Mouse (Mus musculus) liver, embryonic 16.5 days (tissue): ENCODE measurements around the gene Apon. TPM values are rescaled to one million over a fixed set of nuclear protein-coding genes. Genes with fewer than 3 reads are reported as not detected.
"Not testable (repeated sequence)": the region's sequence is repeated elsewhere in the genome, so short reads cannot be mapped to it uniquely, and the experiment has no call there.

ENCODE experiments used
- ATAC-seq: fragments of 200-750 bp; cut with Nextera tagmentation; 2 replicates; pipeline ENCODE4 v1.8.0; 2017; ENCODE audit warnings: low read depth, mild to moderate bottlenecking, moderate number of reproducible peaks, moderate library complexity
- H3K27ac ChIP-seq: fragments of 300-500 bp; sonication (generic); 2 replicates; pipeline ENCODE4 v1.5.1; 2014; ENCODE audit warnings: mild to moderate bottlenecking, low read length
- H3K27me3 ChIP-seq: fragments of 300-500 bp; sonication (generic); 2 replicates; pipeline ENCODE4 v1.6.1; 2014; ENCODE audit warnings: low read depth, low read length, mixed read lengths; ENCODE audit not compliant: control insufficient read depth, insufficient read depth
- H3K36me3 ChIP-seq: fragments of 300-500 bp; sonication (generic); 2 replicates; pipeline ENCODE4 v1.6.1; 2014; ENCODE audit warnings: mild to moderate bottlenecking; ENCODE audit not compliant: control insufficient read depth, insufficient read depth
- H3K4me1 ChIP-seq: fragments of 300-500 bp; sonication (generic); 2 replicates; pipeline ENCODE4 v1.6.1; 2014; ENCODE audit warnings: low read depth, low read length, mixed read lengths; ENCODE audit not compliant: control insufficient read depth
- H3K4me2 ChIP-seq: fragments of 300-500 bp; sonication (generic); 2 replicates; pipeline ENCODE4 v1.6.1; 2014; ENCODE audit warnings: low read depth, low read length, mixed read lengths
- H3K4me3 ChIP-seq: fragments of 300-500 bp; sonication (generic); 2 replicates; pipeline ENCODE4 v1.5.1; 2014; ENCODE audit warnings: low read depth, mild to moderate bottlenecking, low read length
- H3K9ac ChIP-seq: fragments of 300-500 bp; sonication (generic); 2 replicates; pipeline ENCODE4 v1.6.1; 2014; ENCODE audit warnings: low read depth, low read length
- H3K9me3 ChIP-seq: fragments of 300-500 bp; sonication (generic); replicated peaks from 2 replicates; pipeline ENCODE4 v1.6.1; 2016; ENCODE audit warnings: low read length; ENCODE audit not compliant: control insufficient read depth
- WGBS: fragments of 180-500 bp; shearing (Covaris S2); extraction: QIAGEN DNeasy Blood & Tissue Kit; methylation state at CpG from one replicate; pipeline ENCODE4 v1.1.7; 2014; ENCODE audit not compliant: insufficient replicate concordance; 5-methylcytosine and 5-hydroxymethylcytosine counted together
- polyA plus RNA-seq: library from polyadenylated mRNA; unstranded; fragments of >200 nt; fragmentation: Nextera tagmentation; extraction: Ambion mirVana; gene quantifications from 2 replicates; pipeline ENCODE4 v1.2.1, GENCODE M21; 2015

Apon gene
- polyA plus RNA-seq, 1 experiment from 2014 or later, result 1.9 TPM

DNA sequence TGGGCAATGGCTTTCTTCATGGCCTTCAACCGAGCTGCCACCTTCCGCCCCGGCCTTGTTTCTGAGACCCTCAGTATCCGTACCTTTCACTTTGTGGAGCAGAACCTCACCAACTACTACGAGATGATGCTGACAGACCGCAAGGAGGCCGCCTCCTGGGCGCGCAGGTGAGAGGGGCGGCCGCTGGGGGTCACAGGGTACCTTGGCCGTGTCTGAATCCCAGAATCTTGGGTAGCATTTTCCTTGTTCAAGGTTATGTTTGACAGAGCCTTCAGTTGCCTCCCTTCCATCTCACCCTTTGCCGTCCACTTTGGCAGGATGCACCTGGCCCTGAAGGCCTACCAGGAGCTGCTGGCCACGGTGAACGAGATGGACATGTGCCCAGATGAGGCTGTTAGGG lies 9.8 kb upstream of the Apon start:
- no peak overlapping the region for H3K4me2 ChIP-seq
- no peak overlapping the region for H3K27ac ChIP-seq
- no peak overlapping the region for H3K9ac ChIP-seq
- peaks cover 4% of the 10 kb centered on the region; the same call in 1 of the 2 replicates for H3K4me1 ChIP-seq
- no peaks in the 10 kb centered on the region for H3K27me3 ChIP-seq
- peaks cover 66% of the 10 kb centered on the region for H3K36me3 ChIP-seq
- no peaks in the 10 kb centered on the region for H3K9me3 ChIP-seq
- WGBS, result 89% methylated on average over 15 of the region's 15 CpGs
- no peak overlapping the region for H3K4me3 ChIP-seq
- no peak for ATAC-seq

DNA sequence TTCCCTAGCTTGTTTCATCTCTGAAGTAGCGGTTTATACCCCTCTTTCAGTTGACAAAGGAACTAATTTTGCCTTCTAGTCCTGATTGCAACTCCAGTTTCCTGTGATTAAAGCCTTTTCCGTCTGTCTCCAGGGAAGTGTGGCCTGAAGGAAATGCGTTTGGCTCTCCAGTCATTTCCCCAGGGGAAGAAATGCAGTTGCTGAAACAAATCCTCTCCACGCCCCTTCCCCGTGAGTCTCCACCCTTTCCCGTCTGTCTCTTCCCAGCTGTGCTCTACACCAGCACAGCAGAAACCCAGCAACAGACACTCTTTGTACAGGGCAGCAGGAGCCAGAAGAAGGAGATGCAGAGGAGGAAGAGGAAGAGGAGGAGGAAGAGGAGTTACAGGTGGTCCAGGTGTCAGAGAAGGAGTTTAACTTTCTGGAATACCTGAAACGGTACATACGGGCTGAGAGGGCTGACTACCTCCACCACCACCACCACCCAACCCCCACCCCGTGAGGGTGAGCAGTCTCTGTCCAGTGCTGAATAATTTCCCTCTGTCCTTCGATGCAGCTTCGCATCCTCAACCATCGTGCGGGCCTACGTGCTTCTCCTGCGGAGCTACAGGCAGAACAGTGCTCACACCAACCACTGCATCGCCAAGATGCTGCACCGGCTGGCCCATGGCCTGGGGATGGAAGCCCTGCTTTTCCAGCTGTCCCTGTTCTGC lies 6.7 kb upstream of the Apon start:
- H3K36me3 ChIP-seq, result peaks cover 77% of the 10 kb centered on the region

DNA sequence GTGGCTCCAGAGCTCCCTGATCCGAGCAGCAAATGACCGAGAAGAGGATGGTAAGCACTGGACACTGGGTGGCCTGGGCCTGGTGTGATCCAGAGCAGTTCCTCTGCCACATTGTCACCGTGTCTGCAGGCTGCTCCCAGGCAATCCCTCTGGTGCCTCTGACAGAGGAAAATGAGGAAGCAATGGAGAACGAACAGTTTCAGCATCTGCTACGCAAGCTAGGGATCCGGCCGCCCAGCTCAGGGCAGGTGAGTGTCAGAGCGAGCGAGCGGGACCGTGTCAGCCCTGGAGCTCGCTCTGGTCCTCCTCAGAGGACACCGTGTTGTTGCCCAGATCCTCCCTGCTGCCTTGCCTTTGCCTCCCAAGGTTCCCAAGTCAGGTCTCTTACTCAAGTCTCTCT lies 3.3 kb upstream of the Apon start:
- H3K9me3 ChIP-seq, result no peaks in the 10 kb centered on the region
- 82% methylated on average over 13 of the region's 13 CpGs for WGBS
- no peaks in the 10 kb centered on the region for H3K4me1 ChIP-seq
- H3K27ac ChIP-seq, result no peak overlapping the region
- H3K36me3 ChIP-seq, result peaks cover 58% of the 10 kb centered on the region
- H3K4me2 ChIP-seq, result no peak overlapping the region
- ATAC-seq, result no peak
- H3K4me3 ChIP-seq, result no peak overlapping the region
- H3K27me3 ChIP-seq, result no peaks in the 10 kb centered on the region
- H3K9ac ChIP-seq, result no peak overlapping the region

More for the DNA sequence above, 6.7 kb upstream of the Apon start:
- Histone ChIP-seq H3K4me2 (no peak overlapping the region), H3K9me3 (no peaks in the 10 kb centered on the region), H3K27ac (0 out of 2 replicates have a peak overlapping the region, but pooled peaks have one; percentile 35), H3K4me3 (no peak overlapping the region), H3K4me1 (no peaks in the 10 kb centered on the region), H3K27me3 (no peaks in the 10 kb centered on the region), H3K9ac (no peak overlapping the region)
- 0 out of 2 replicates have a peak, but pooled peaks have one; percentile 25 for ATAC-seq
- WGBS, result 86% methylated on average over 17 of the region's 17 CpGs

DNA sequence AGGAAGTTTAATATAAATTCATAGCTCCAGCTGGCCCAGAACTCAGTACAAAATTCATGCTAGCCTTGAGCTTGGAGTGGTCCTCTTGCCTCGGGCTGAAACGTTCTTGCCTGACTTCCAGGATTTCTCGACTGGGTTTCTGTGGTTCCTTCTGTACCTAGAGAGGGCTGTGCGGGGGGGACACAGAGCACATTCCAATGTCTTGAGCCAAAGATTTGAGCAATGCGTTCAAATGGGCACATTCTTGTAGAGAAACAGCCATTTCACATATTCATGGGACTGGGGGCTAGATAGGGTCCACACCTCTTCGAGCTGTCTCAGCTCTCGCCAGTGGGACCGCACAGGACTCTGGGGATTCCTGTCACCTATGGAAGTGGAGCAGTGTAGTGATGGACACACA lies 2.0 kb downstream of the Apon start:
- Histone ChIP-seq H3K27ac (no peak overlapping the region), H3K4me2 (no peak overlapping the region), H3K36me3 (peaks cover 17% of the 10 kb centered on the region), H3K4me1 (peaks cover 4% of the 10 kb centered on the region), H3K27me3 (no peaks in the 10 kb centered on the region), H3K4me3 (no peak overlapping the region), H3K9ac (no peak overlapping the region), H3K9me3 (no peaks in the 10 kb centered on the region)
- no peak for ATAC-seq
- WGBS, result 77% methylated on average over 8 of the region's 8 CpGs

DNA sequence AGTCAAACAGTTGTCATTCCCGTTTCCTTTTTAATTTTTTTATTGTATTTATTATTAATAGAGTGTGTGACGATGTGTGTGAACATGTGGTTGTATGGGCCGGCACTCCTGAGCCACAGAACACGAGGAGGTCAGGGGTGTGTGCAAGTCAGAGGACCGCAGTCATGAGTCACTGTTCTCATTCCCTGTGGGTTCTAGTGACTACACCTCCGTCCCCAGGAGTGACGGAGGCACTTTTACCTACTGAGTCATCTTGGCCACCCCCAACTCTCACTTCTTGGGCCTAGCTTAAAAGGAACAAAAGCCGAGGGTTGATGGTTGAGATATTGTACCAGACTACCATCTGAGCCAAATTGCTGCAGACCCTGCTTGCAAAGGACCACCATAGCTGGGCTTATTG lies 2.4 kb downstream of the Apon start:
- H3K9ac ChIP-seq, result no peak overlapping the region
- no peak overlapping the region for H3K27ac ChIP-seq
- H3K4me3 ChIP-seq, result no peak overlapping the region
- peaks cover 13% of the 10 kb centered on the region for H3K36me3 ChIP-seq
- WGBS, result 75% methylated on average over 8 of the region's 8 CpGs
- H3K27me3 ChIP-seq, result no peaks in the 10 kb centered on the region
- no peak overlapping the region for H3K4me2 ChIP-seq
- ATAC-seq, result no peak
- H3K4me1 ChIP-seq, result peaks cover 4% of the 10 kb centered on the region
- H3K9me3 ChIP-seq, result no peaks in the 10 kb centered on the region

DNA sequence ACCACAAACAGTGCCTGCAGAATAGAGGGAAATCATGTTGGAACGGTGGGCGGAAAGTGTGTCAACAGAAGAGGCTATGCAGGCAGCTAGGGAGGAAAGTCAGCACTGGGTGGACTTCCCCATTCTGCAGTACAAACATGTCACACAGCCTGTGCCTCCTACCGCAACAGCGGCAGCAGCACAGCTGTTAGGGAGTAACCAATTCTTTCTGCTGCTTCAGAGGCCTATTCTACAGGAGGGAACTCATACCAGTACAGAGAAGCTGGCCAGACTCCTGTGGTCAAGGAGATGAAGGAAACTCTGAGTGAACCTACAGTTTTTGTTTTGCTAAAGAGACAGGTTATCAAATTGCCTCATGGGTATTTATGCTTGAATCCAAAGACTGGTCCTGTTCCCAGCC lies 5.1 kb downstream of the Apon start:
- Histone ChIP-seq H3K27me3 (no peaks in the 10 kb centered on the region), H3K9ac (no peak overlapping the region), H3K36me3 (no peaks in the 10 kb centered on the region), H3K4me1 (peaks cover 4% of the 10 kb centered on the region), H3K4me2 (no peak overlapping the region), H3K4me3 (no peak overlapping the region), H3K27ac (peak overlapping the region; percentile 54; the same call in 1 of the 2 replicates), H3K9me3 (no peaks in the 10 kb centered on the region)
- peak; percentile 60 for ATAC-seq
- WGBS, result 24% methylated on average over 4 of the region's 4 CpGs

DNA sequence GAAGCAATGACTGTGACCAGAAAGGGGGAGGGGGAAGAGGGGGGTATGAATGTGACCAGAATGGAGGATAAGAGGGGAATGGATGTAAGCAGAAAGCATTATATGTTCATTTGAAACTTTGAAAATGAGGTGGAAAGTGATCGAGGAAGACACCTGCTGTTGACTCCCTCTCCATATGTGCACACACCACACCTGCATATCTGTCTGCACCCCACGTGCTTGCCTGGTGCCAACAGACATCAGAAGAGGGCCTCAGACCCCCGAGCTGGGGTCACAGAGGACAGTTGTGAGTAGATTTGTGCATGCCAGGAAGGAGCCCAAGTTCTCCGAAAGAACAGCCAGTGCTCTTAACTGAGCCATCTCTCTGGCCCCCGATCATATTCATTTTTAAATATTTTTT lies 6.0 kb downstream of the Apon start:
- 63% methylated on average over 5 of the region's 5 CpGs for WGBS
- no peaks in the 10 kb centered on the region for H3K9me3 ChIP-seq
- H3K4me2 ChIP-seq, result no peak overlapping the region
- H3K27me3 ChIP-seq, result no peaks in the 10 kb centered on the region
- H3K27ac ChIP-seq, result no peak overlapping the region
- no peak overlapping the region for H3K4me3 ChIP-seq
- no peak for ATAC-seq
- H3K36me3 ChIP-seq, result no peaks in the 10 kb centered on the region
- peaks cover 4% of the 10 kb centered on the region for H3K4me1 ChIP-seq
- H3K9ac ChIP-seq, result no peak overlapping the region

DNA sequence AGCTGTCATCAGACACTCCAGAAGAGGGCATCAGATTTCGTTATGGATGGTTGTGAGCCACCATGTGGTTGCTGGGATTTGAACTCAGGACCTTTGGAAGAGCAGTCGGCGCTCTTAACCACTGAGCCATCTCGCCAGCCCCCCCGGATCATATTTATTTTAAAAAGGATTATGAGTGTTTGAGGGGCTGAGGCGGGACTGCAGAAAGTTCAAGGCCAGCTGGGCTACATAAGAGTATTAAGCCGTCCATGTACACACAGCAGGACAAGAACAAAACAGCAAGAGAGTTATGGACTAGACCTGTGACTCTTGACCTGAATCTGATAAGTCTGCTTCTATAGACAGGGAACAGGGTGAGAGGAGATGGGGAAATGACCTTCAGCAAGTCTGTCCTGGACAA lies 6.5 kb downstream of the Apon start:
- H3K9ac ChIP-seq, H3K36me3 ChIP-seq, H3K9me3 ChIP-seq, H3K4me3 ChIP-seq, ATAC-seq, H3K4me2 ChIP-seq, H3K27ac ChIP-seq, H3K27me3 ChIP-seq, H3K4me1 ChIP-seq: not testable (repeated sequence)
- WGBS, result 77% methylated on average over 7 of the region's 7 CpGs

DNA sequence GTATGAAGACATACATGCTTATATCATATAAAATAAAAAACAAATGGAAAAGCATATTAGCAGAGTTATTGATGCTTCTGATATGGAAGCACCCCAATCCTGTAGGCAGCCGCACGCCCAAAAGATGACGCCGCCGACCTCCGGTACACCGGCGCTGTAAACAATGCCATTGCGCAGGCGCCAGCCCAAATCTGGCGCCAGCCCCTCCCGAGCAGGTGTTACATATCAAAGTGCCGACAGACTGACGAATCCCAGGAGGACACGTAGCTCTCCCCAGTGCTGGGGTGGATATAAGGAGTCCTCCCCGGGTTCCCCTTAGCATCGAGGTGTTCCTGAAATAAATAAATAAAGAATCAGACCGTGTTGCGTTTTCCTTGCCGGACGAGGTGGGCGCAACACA lies 8.4 kb downstream of the Apon start:
- ATAC-seq, result no peak
- no peak overlapping the region for H3K27ac ChIP-seq
- no peak overlapping the region for H3K4me3 ChIP-seq
- no peak overlapping the region for H3K4me2 ChIP-seq
- H3K9ac ChIP-seq, result no peak overlapping the region
- no peaks in the 10 kb centered on the region for H3K9me3 ChIP-seq
- WGBS, result 80% methylated on average over 22 of the region's 22 CpGs
- H3K36me3 ChIP-seq, result no peaks in the 10 kb centered on the region
- H3K4me1 ChIP-seq, result peaks cover 4% of the 10 kb centered on the region
- H3K27me3 ChIP-seq, result no peaks in the 10 kb centered on the region
